Mouse (Mus musculus) stomach, embryonic 15.5 days (tissue): ENCODE results near the gene Serpinb1a. TPM values are rescaled to one million over a fixed set of nuclear protein-coding genes. Genes with fewer than 3 reads are reported as not detected.
A peak's percentile ranks its signal among the peaks of the same experiment; 100 is the strongest.

Experiments used
- ATAC-seq: fragments of 200-750 bp; cut with Nextera tagmentation; 2 replicates; pipeline ENCODE4 v1.8.0; 2017; ENCODE audit warnings: low read depth, moderate number of reproducible peaks, moderate TSS enrichment; ENCODE audit not compliant: insufficient read depth, low FRiP score
- H3K27ac ChIP-seq: fragments of 300-500 bp; sonication (generic); 2 replicates; pipeline ENCODE4 v1.5.1; 2015; ENCODE audit warnings: mild to moderate bottlenecking, inconsistent platforms
- H3K27me3 ChIP-seq: fragments of 300-500 bp; sonication (generic); replicated peaks from 2 replicates; pipeline ENCODE4 v1.6.1; 2015; ENCODE audit warnings: inconsistent platforms
- H3K36me3 ChIP-seq: fragments of 300-500 bp; sonication (generic); 2 replicates; pipeline ENCODE4 v1.6.1; 2015; ENCODE audit warnings: inconsistent platforms
- H3K4me1 ChIP-seq: fragments of 300-500 bp; sonication (generic); 2 replicates; pipeline ENCODE4 v1.6.1; 2015; ENCODE audit warnings: inconsistent platforms
- H3K4me2 ChIP-seq: fragments of 300-500 bp; sonication (generic); 2 replicates; pipeline ENCODE4 v1.6.1; 2015; ENCODE audit warnings: mild to moderate bottlenecking, inconsistent platforms
- H3K4me3 ChIP-seq: fragments of 300-500 bp; sonication (generic); replicated peaks from 2 replicates; pipeline ENCODE4 v1.5.1; 2015; ENCODE audit warnings: inconsistent platforms
- H3K9ac ChIP-seq: fragments of 300-500 bp; sonication (generic); 2 replicates; pipeline ENCODE4 v1.6.1; 2015; ENCODE audit warnings: inconsistent platforms
- H3K9me3 ChIP-seq: fragments of 300-500 bp; sonication (generic); 2 replicates; pipeline ENCODE4 v1.6.1; 2016; ENCODE audit warnings: inconsistent platforms
- WGBS: fragments of 180-500 bp; shearing (Covaris S2); methylation state at CpG from one replicate; pipeline ENCODE4 v1.1.7; 2015; 5-methylcytosine and 5-hydroxymethylcytosine counted together
- polyA plus RNA-seq: library from polyadenylated mRNA; unstranded; fragments of >200 nt; fragmentation: Nextera tagmentation; extraction: Ambion mirVana; gene quantifications from 2 replicates; pipeline ENCODE4 v1.2.1, GENCODE M21; 2015

The Serpinb1a gene
- polyA plus RNA-seq, 1 experiment from 2014 or later, result 74.9 TPM

GRCm38 (mm10) chr13:32863456-32863855 lies 12.5 kb upstream of the Serpinb1a start:
- no peak overlapping the region for H3K9ac ChIP-seq
- ATAC-seq, result no peak
- no peaks in the 10 kb centered on the region for H3K27me3 ChIP-seq

GRCm38 (mm10) chr13:32860821-32861220 lies 9.8 kb upstream of the Serpinb1a start:
- H3K4me2 ChIP-seq, result no peak overlapping the region
- no peak overlapping the region for H3K9ac ChIP-seq
- H3K27me3 ChIP-seq, result no peaks in the 10 kb centered on the region
- no peaks in the 10 kb centered on the region for H3K4me1 ChIP-seq
- 59% methylated on average over 3 of the region's 3 CpGs for WGBS
- no peak overlapping the region for H3K4me3 ChIP-seq
- no peaks in the 10 kb centered on the region for H3K9me3 ChIP-seq
- no peak for ATAC-seq
- no peaks in the 10 kb centered on the region for H3K36me3 ChIP-seq
- no peak overlapping the region for H3K27ac ChIP-seq

More at GRCm38 (mm10) chr13:32863456-32863855, 12.5 kb upstream of the Serpinb1a start:
- H3K9me3 ChIP-seq, result no peaks in the 10 kb centered on the region
- no peak overlapping the region for H3K4me3 ChIP-seq
- H3K36me3 ChIP-seq, result no peaks in the 10 kb centered on the region
- H3K4me1 ChIP-seq, result no peaks in the 10 kb centered on the region
- H3K27ac ChIP-seq, result no peak overlapping the region
- H3K4me2 ChIP-seq, result no peak overlapping the region

- no peak for ATAC-seq
- no peaks in the 10 kb centered on the region for H3K27me3 ChIP-seq
- H3K36me3 ChIP-seq, result no peaks in the 10 kb centered on the region
- no peak overlapping the region for H3K4me3 ChIP-seq
- no peak overlapping the region for H3K4me2 ChIP-seq
- no peak overlapping the region for H3K9ac ChIP-seq
- H3K27ac ChIP-seq, result no peak overlapping the region
- H3K9me3 ChIP-seq, result no peaks in the 10 kb centered on the region
- 61% methylated on average over 2 of the region's 2 CpGs for WGBS
- H3K4me1 ChIP-seq, result peaks cover 18% of the 10 kb centered on the region
These were observed 2.1 kb upstream of the Serpinb1a start for GRCm38 (mm10) chr13:32853073-32853472.

- no peak for ATAC-seq
- H3K4me1 ChIP-seq, result peaks cover 18% of the 10 kb centered on the region
- H3K9ac ChIP-seq, result no peak overlapping the region
- no peak overlapping the region for H3K27ac ChIP-seq
- H3K27me3 ChIP-seq, result no peaks in the 10 kb centered on the region
- 86% methylated on average over 4 of the region's 4 CpGs for WGBS
- no peak overlapping the region for H3K4me3 ChIP-seq
- H3K36me3 ChIP-seq, result no peaks in the 10 kb centered on the region
- H3K9me3 ChIP-seq, result no peaks in the 10 kb centered on the region
- H3K4me2 ChIP-seq, result no peak overlapping the region
These were observed 1.6 kb upstream of the Serpinb1a start for GRCm38 (mm10) chr13:32852539-32852938.

- Histone ChIP-seq H3K9me3 (no peaks in the 10 kb centered on the region), H3K4me1 (peaks cover 18% of the 10 kb centered on the region), H3K27ac (no peak overlapping the region), H3K9ac (no peak overlapping the region), H3K27me3 (no peaks in the 10 kb centered on the region), H3K4me2 (no peak overlapping the region), H3K36me3 (no peaks in the 10 kb centered on the region), H3K4me3 (no peak overlapping the region)
- no peak for ATAC-seq
- WGBS, result 9% methylated on average over 7 of the region's 7 CpGs
These were observed 982 bp upstream of the Serpinb1a start for GRCm38 (mm10) chr13:32851967-32852366.

GRCm38 (mm10) chr13:32850156-32850555 lies 829 bp downstream of the Serpinb1a start:
- H3K4me3 ChIP-seq, result peak overlapping the region; percentile 9; the same call in 1 of the 2 replicates
- peaks cover 18% of the 10 kb centered on the region for H3K4me1 ChIP-seq
- no peaks in the 10 kb centered on the region for H3K36me3 ChIP-seq
- no peaks in the 10 kb centered on the region for H3K27me3 ChIP-seq
- 41% methylated on average over 1 of the region's 1 CpGs for WGBS
- no peak overlapping the region for H3K9ac ChIP-seq
- peak overlapping the region; percentile 78 for H3K27ac ChIP-seq
- ATAC-seq, result no peak
- H3K9me3 ChIP-seq, result no peaks in the 10 kb centered on the region
- H3K4me2 ChIP-seq, result peak overlapping the region; percentile 39

GRCm38 (mm10) chr13:32849531-32850123 lies 1.4 kb downstream of the Serpinb1a start:
- Histone ChIP-seq H3K27me3 (no peaks in the 10 kb centered on the region), H3K4me2 (peak overlapping the region; percentile 39), H3K4me1 (peaks cover 18% of the 10 kb centered on the region), H3K27ac (peak overlapping the region; percentile 78), H3K9ac (no peak overlapping the region), H3K4me3 (peak overlapping the region; percentile 9; the same call in 1 of the 2 replicates), H3K9me3 (no peaks in the 10 kb centered on the region), H3K36me3 (no peaks in the 10 kb centered on the region)
- ATAC-seq, result peak; percentile 78

- Histone ChIP-seq H3K9ac (no peak overlapping the region), H3K9me3 (no peaks in the 10 kb centered on the region), H3K27ac (peak overlapping the region; percentile 78), H3K27me3 (no peaks in the 10 kb centered on the region), H3K4me3 (no peak overlapping the region), H3K4me2 (peak overlapping the region; percentile 39; the same call in 1 of the 2 replicates), H3K36me3 (no peaks in the 10 kb centered on the region), H3K4me1 (peaks cover 18% of the 10 kb centered on the region)
- WGBS, result 33% methylated on average over 4 of the region's 4 CpGs
- ATAC-seq, result peak; percentile 81
These were observed 1.9 kb downstream of the Serpinb1a start for GRCm38 (mm10) chr13:32849092-32849491.

- no peaks in the 10 kb centered on the region for H3K36me3 ChIP-seq
- H3K4me1 ChIP-seq, result peaks cover 18% of the 10 kb centered on the region
- H3K9ac ChIP-seq, result no peak overlapping the region
- H3K4me3 ChIP-seq, result no peak overlapping the region
- no peaks in the 10 kb centered on the region for H3K27me3 ChIP-seq
- no peak for ATAC-seq
- H3K4me2 ChIP-seq, result no peak overlapping the region
- H3K27ac ChIP-seq, result no peak overlapping the region
- no peaks in the 10 kb centered on the region for H3K9me3 ChIP-seq
These were observed 4.8 kb downstream of the Serpinb1a start for GRCm38 (mm10) chr13:32846221-32846620.

GRCm38 (mm10) chr13:32841349-32841748 lies 9.6 kb downstream of the Serpinb1a start:
- no peak overlapping the region for H3K9ac ChIP-seq
- H3K27me3 ChIP-seq, result no peaks in the 10 kb centered on the region
- no peak overlapping the region for H3K4me2 ChIP-seq
- H3K36me3 ChIP-seq, result no peaks in the 10 kb centered on the region
- H3K4me3 ChIP-seq, result no peak overlapping the region
- H3K27ac ChIP-seq, result no peak overlapping the region
- H3K9me3 ChIP-seq, result no peaks in the 10 kb centered on the region
- 80% methylated on average over 3 of the region's 3 CpGs for WGBS
- no peak for ATAC-seq
- no peaks in the 10 kb centered on the region for H3K4me1 ChIP-seq

GRCm38 (mm10) chr13:32839314-32839713 lies 11.7 kb downstream of the Serpinb1a start:
- H3K27ac ChIP-seq, result no peak overlapping the region
- no peak for ATAC-seq
- no peak overlapping the region for H3K4me3 ChIP-seq
- WGBS, result 27% methylated on average over 1 of the region's 1 CpGs
- H3K36me3 ChIP-seq, result no peaks in the 10 kb centered on the region
- H3K9ac ChIP-seq, result no peak overlapping the region
- H3K27me3 ChIP-seq, result no peaks in the 10 kb centered on the region
- H3K4me1 ChIP-seq, result no peaks in the 10 kb centered on the region
- no peaks in the 10 kb centered on the region for H3K9me3 ChIP-seq
- no peak overlapping the region for H3K4me2 ChIP-seq

- H3K27ac ChIP-seq, result no peak overlapping the region
- no peak overlapping the region for H3K9ac ChIP-seq
- H3K27me3 ChIP-seq, result no peaks in the 10 kb centered on the region
- no peak overlapping the region for H3K4me2 ChIP-seq
- ATAC-seq, result no peak
- H3K4me3 ChIP-seq, result no peak overlapping the region
- H3K9me3 ChIP-seq, result no peaks in the 10 kb centered on the region
- no peaks in the 10 kb centered on the region for H3K36me3 ChIP-seq
- WGBS, result 86% methylated on average over 5 of the region's 5 CpGs
- no peaks in the 10 kb centered on the region for H3K4me1 ChIP-seq
These were observed 16.5 kb downstream of the Serpinb1a start for GRCm38 (mm10) chr13:32834513-32834912.

GRCm38 (mm10) chr13:32833237-32833636 lies 17.7 kb downstream of the Serpinb1a start:
- Histone ChIP-seq H3K27ac (no peak overlapping the region), H3K9ac (no peak overlapping the region), H3K27me3 (no peaks in the 10 kb centered on the region), H3K4me1 (no peaks in the 10 kb centered on the region), H3K36me3 (no peaks in the 10 kb centered on the region), H3K4me2 (no peak overlapping the region), H3K9me3 (no peaks in the 10 kb centered on the region), H3K4me3 (no peak overlapping the region)
- ATAC-seq, result no peak
- 60% methylated on average over 6 of the region's 6 CpGs for WGBS
